Mouse (Mus musculus) adrenal gland, postnatal 10 days (tissue): ENCODE data around the gene Zfp280c. TPM values are rescaled to one million over a fixed set of nuclear protein-coding genes. Genes with fewer than 3 reads are reported as not detected.

Experiments
- microRNA-seq: library from miRNA; unstranded; fragments of <30 nt; microRNA quantifications from one replicate; pipeline ENCODE4 v1.2.0, GENCODE M21; 2021
- total RNA-seq, 2 experiments: library from RNA; stranded (reverse); gene quantifications; 2 replicates each; pipeline ENCODE4 v1.2.3; 2021

The Zfp280c gene
- total RNA-seq, 2 experiments from 2014 or later = 12.8 to 18.1 TPM

Small RNA genes lying within 50 kb of the gene (microRNA-seq; reads per million reads assigned to microRNA genes)
- gene Gm27828 = not detected

Other genes starting within 250 kb of the Zfp280c start
- 10 to 100 TPM; 12.8 to 18.5 TPM for gene Elf4, start 131.4 kb downstream of the Zfp280c start, total RNA-seq
- gene Aifm1, start 80.9 kb downstream of the Zfp280c start, total RNA-seq = 100 to 1,000 TPM; 170 to 174 TPM
- 10 to 100 TPM; 18.1 to 18.9 TPM for gene Rab33a, start 75.2 kb downstream of the Zfp280c start, total RNA-seq
- 1 to 10 TPM; 5.7 to 6.8 TPM for gene Slc25a14, start 28.9 kb upstream of the Zfp280c start, total RNA-seq
- not detected for gene Gpr119, start 80.0 kb upstream of the Zfp280c start, total RNA-seq
- 1 to 10 TPM; 4.2 to 4.5 TPM for gene Rbmx2, start 100.5 kb upstream of the Zfp280c start, total RNA-seq